Mouse (Mus musculus): ENCODE results near the gene Efcab6.

The Efcab6 gene

GRCm38 (mm10) chr15:83870936-83871335, 194.2 kb downstream of the Efcab6 start:
- DNase-seq: no peak

GRCm38 (mm10) chr15:83865626-83866025, 199.6 kb downstream of the Efcab6 start:
- DNase-seq: no peak

DNA sequence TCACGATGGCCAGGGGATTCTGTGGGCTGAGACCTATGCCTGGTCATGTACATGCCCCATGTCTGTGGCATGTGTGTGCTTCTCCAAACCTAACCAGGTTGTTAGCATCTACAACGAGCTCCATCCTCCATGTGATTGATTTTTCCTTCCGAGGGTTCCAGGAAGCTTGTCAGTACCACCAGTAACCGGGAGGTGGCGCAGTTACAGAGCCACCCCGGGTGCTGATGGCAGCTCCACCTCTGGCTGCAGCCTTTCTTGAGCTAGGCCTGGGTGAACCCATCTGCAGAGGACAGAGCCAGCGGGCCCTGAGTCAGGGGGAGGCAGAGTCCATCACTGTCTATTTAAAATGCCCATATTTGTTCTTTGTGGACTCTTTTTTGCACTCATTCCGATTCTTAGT, 208.1 kb downstream of the Efcab6 start:
- DNase-seq: peak; percentile 74 to 81

DNA sequence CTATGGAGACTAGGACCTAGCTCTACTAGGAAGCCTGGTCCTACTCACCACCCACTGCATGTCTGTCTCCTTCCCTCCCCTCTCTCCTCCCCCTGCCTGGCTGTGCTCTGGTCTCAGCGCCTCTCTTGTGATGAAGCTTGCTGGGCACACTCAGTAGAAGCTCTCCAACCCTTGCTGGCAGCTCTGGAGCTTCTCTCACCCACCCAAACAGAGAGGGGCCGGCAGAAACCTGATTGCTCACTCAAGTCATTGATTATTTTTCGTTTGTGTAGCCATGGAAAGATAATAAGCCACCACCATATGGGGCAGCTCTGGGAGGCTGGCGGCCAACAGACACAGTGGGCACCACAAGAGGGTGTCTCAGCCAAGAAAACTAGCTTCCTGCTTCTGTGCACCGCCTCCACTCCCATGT, 211.8 kb downstream of the Efcab6 start:
- DNase-seq: no peak

GRCm38 (mm10) chr15:83848193-83848592, 217.0 kb downstream of the Efcab6 start:
- DNase-seq: no peak

- DNase-seq: no peak
Observed at GRCm38 (mm10) chr15:83847512-83847911, 217.7 kb downstream of the Efcab6 start.

DNA sequence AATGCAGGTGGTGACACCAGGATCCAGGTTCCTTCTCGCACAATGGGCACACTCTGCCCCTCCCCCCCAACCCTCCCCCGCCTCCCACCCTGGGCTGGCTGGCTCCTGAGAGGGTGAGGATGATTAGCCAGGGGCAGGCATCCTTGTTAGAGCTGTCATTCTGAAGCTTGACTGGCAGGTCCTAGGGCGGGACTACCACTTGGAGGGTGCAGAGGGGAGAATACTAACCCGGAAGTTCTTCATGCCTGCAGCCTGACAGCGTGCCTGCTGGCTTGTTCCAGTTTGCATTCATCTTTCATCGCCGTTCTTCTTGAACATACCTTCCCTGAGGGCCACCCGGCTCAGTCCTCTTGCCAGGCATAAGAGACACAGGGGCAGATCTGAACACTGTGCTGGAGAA, 218.6 kb downstream of the Efcab6 start:
- no peak for DNase-seq

DNA sequence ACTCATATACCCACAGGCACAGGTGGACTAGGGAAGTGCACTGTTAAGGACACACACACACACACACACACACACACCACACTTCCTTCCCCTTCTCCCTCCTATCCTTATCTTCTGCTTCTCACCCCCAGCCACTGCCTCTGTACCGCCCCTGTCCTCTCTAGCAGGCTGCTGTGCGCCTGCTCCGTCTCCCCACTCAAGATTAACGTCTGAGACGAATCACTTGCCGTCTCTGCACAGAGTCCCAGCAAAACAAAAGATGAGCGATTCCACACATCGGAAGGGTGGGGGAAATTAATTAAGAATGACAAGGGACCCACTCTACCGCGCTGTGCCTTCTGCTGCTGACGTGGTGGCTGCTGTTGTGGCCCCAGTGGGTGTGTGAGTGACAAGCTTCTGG, 219.4 kb downstream of the Efcab6 start:
- no peak for DNase-seq

DNA sequence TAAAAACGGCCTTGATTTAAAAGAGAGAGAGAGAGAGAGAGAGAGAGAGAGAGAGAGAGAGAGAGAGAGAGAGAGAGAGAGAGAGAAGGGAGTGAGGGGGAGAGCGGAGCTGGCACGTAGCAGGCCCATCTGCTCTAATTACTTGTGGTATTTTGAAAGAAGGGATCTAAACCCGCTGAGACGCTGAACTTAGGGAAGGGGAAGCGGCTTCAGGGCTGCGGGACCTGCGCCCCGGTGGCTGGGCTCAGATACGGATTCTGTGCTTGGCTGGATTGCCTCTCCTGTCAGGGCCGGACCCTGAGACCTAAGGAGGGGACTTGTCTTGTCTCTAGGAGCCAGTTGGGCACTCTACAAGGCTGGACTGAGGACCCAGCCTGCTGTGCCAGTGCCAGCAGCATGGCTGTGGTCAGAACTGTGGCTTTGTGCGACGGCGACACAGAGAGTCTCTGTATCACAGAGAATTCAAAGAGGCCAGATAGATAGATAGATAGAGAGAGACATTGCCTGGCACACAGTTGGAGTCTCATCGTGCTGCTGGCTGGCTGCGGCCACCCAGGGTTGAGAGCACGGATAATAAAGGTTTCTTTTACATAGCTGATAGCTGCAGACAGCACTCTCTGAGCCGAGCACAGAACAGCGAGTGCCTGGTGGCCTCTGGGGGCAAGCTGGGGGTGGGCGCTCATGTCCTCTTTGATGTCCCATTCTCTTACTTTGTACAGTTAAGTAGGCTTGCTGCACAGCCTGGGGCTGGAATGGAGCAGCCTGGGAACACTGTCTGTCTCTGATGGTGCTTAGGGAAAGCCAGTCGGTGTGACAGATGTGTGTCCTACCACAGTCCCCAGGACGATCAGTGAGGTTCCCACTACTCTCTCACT, 222.0 kb downstream of the Efcab6 start:
- no peak for DNase-seq

GRCm38 (mm10) chr15:83842419-83842818, 222.8 kb downstream of the Efcab6 start:
- DNase-seq: no peak

DNA sequence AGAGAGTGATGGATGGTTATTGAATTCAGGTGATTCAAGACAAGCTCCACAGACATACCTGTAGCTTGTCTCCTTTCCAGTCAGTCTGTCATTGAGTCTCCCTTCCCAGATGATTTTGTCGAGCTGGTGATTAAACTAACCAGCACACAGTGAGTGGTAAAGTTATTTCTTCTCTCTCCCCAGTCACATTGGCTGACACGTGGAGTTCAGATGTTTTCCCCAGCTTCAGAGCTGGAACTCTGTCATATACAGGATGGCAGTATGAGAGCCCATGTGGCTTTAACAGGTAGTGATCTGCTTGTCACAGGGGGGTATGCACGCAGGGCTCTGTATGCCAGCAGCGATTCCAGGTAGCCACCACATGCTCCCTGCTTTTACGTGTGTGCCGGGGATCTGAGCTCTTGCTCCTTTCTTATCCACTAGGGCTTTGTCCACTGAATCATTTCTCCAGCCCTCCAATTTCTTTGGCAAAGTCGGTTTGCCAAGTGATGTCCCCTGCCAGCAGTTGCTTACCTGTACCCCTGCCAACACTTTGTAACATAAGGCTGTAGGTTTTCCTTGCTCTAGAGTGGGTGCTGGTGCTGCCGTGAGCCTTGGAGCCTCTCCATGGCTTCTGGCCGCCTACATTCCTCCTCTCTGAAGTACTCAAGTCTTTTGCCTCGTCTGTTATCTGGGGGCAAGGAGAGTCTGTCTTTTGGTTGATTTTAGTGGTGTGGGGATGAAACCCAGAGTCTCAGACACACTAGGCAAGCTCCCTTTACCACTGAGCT, 224.0 kb downstream of the Efcab6 start:
- DNase-seq: no peak

GRCm38 (mm10) chr15:83832265-83832664, 232.9 kb downstream of the Efcab6 start:
- no peak for DNase-seq

GRCm38 (mm10) chr15:83829226-83829625, 236.0 kb downstream of the Efcab6 start:
- no peak for DNase-seq

DNA sequence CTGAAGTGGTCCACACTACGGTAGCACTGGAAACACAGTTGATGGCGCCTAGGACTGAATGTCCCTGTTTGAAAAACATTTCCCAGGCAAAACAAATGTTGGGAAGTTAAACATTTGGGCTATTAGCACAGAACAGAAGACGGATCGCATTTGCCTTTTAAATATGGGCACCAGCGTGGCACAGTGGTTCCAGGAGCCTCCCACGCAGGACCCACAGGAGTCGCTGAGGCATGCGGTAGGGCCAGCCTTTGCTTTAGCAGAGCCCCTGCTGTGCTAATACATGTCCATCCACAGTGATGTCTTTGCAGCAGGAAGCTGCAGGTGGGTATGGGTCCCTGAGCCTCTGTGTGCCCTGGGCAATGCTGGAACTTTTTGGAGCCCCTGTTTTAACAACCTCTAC, 237.2 kb downstream of the Efcab6 start:
- DNase-seq: peak; percentile 41 to 63
